Mouse (Mus musculus): Measurements from ENCODE around the gene Slc25a44. TPM values are rescaled to one million over a fixed set of nuclear protein-coding genes. Genes with fewer than 3 reads are reported as not detected.

Slc25a44 gene
- polyA plus RNA-seq, 1 experiment from 2014 or later, result 19.2 TPM

DNA sequence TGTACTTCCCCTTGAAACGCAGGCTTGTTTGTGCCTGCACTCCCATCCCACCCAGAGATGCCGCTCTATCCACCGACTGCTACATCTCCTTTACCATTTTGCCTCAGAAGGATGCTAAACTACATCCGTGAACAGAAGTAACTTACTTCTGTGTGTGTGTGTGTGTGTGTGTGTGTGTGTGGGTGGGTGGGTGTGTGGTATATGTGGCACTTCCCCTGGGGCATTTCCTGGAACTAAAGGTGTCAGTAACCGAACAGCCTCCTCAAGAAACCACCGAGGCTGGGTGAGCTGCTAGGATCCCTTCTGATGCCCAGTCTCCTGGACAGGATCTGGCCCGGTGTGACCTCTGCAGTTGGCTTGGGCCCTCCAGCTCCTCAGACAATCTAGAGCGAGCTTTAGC lies 29.0 kb upstream of the Slc25a44 start:
- H3K9me3 ChIP-seq (replicated peaks; ENCODE audit: control insufficient read depth, low read length), result no peaks in the 10 kb centered on the region
- H3K27ac ChIP-seq (replicated peaks; ENCODE audit: low read depth, low read length), result no peak overlapping the region
- DNase-seq (ENCODE audit: low spot score) (no peak), ATAC-seq (replicated peaks; ENCODE audit: insufficient number of reproducible peaks, low FRiP score, low TSS enrichment, low read depth) (no peak)
- WGBS, result 73% methylated on average over 8 of the region's 8 CpGs
- H3K4me2 ChIP-seq (ENCODE audit: low read depth, low read length), result no peak overlapping the region
- peaks cover 5% of the 10 kb centered on the region for H3K4me1 ChIP-seq (ENCODE audit: control insufficient read depth, insufficient read depth, low read length)
- no peak overlapping the region for H3K4me3 ChIP-seq (ENCODE audit: low read depth, low read length)
- no peaks in the 10 kb centered on the region; the same call in 1 of the 2 replicates for H3K27me3 ChIP-seq (ENCODE audit: control insufficient read depth, insufficient read depth, low read length)
- H3K36me3 ChIP-seq (replicated peaks; ENCODE audit: control insufficient read depth, insufficient read depth, low read depth, low read length), result no peaks in the 10 kb centered on the region
- no peak overlapping the region for H3K9ac ChIP-seq (replicated peaks; ENCODE audit: low read length)

DNA sequence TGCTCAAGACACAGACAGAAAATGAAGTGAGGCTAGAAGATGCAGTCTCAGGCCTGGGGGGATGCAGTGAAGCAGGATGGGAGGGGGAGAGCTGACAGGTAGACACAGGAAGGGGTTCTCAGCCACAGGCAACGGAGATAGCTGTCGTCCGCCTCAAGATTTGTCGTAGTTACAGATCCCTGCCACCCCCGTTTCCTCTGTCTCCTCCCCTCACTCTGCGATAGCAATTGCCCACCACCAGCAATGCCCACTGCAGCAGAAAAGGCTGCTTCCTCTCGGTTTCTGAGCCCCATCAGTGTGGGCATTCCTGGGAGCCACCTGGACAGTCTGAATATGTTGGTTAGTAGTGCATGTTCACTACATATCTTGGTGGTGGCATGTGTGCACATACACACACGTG lies 28.4 kb upstream of the Slc25a44 start:
- no peak for ATAC-seq (replicated peaks; ENCODE audit: insufficient number of reproducible peaks, low FRiP score, low TSS enrichment, low read depth)
- H3K27ac ChIP-seq (replicated peaks; ENCODE audit: low read depth, low read length), result no peak overlapping the region
- no peaks in the 10 kb centered on the region for H3K9me3 ChIP-seq (replicated peaks; ENCODE audit: control insufficient read depth, low read length)
- H3K4me2 ChIP-seq (ENCODE audit: low read depth, low read length), result no peak overlapping the region
- H3K36me3 ChIP-seq (replicated peaks; ENCODE audit: control insufficient read depth, insufficient read depth, low read depth, low read length), result no peaks in the 10 kb centered on the region
- H3K27me3 ChIP-seq (ENCODE audit: control insufficient read depth, insufficient read depth, low read length), result no peaks in the 10 kb centered on the region; the same call in 1 of the 2 replicates
- no peak overlapping the region for H3K9ac ChIP-seq (replicated peaks; ENCODE audit: low read length)
- WGBS, result 44% methylated on average over 8 of the region's 8 CpGs
- no peak overlapping the region for H3K4me3 ChIP-seq (ENCODE audit: low read depth, low read length)
- DNase-seq (ENCODE audit: low spot score), result no peak
- no peaks in the 10 kb centered on the region for H3K4me1 ChIP-seq (ENCODE audit: control insufficient read depth, insufficient read depth, low read length)

- no peaks in the 10 kb centered on the region; the same call in 1 of the 2 replicates for H3K27me3 ChIP-seq (ENCODE audit: control insufficient read depth, insufficient read depth, low read length)
- WGBS, result 76% methylated on average over 6 of the region's 6 CpGs
- H3K9ac ChIP-seq (replicated peaks; ENCODE audit: low read length), result no peak overlapping the region
- no peak for DNase-seq (ENCODE audit: low spot score)
- no peaks in the 10 kb centered on the region for H3K9me3 ChIP-seq (replicated peaks; ENCODE audit: control insufficient read depth, low read length)
- H3K36me3 ChIP-seq (replicated peaks; ENCODE audit: control insufficient read depth, insufficient read depth, low read depth, low read length), result no peaks in the 10 kb centered on the region
- no peaks in the 10 kb centered on the region for H3K4me1 ChIP-seq (ENCODE audit: control insufficient read depth, insufficient read depth, low read length)
- H3K27ac ChIP-seq (replicated peaks; ENCODE audit: low read depth, low read length), result no peak overlapping the region
- no peak overlapping the region for H3K4me3 ChIP-seq (ENCODE audit: low read depth, low read length)
- ATAC-seq (replicated peaks; ENCODE audit: insufficient number of reproducible peaks, low FRiP score, low TSS enrichment, low read depth), result no peak
- no peak overlapping the region for H3K4me2 ChIP-seq (ENCODE audit: low read depth, low read length)
Measured at GRCm38 (mm10) chr3:88452716-88453115, 27.8 kb upstream of the Slc25a44 start.

DNA sequence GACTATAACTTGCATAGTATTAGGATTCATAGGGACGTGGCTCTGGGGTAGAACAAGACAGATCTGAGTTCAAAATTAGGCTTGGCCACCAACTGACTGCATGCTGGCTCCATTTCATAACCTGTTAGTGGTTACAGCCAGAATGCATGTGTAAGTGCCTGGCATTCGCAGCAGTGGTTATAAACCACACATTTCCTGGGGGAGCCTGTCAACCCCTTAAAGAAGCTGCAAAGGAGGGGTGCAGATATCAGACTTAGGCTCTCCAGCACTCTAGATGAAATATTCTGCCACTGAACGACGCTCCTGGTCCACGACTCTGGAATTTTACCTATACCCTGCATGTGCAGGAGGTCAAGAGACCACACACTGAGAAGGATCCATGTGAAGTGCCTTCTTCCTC lies 27.3 kb upstream of the Slc25a44 start:
- no peaks in the 10 kb centered on the region for H3K9me3 ChIP-seq (replicated peaks; ENCODE audit: control insufficient read depth, low read length)
- 78% methylated on average over 5 of the region's 5 CpGs for WGBS
- H3K4me3 ChIP-seq (ENCODE audit: low read depth, low read length), result no peak overlapping the region
- H3K27me3 ChIP-seq (ENCODE audit: control insufficient read depth, insufficient read depth, low read length), result no peaks in the 10 kb centered on the region; the same call in 1 of the 2 replicates
- ATAC-seq (replicated peaks; ENCODE audit: insufficient number of reproducible peaks, low FRiP score, low TSS enrichment, low read depth) (no peak), DNase-seq (ENCODE audit: low spot score) (no peak)
- H3K9ac ChIP-seq (replicated peaks; ENCODE audit: low read length), result no peak overlapping the region
- H3K27ac ChIP-seq (replicated peaks; ENCODE audit: low read depth, low read length), result no peak overlapping the region
- H3K4me1 ChIP-seq (ENCODE audit: control insufficient read depth, insufficient read depth, low read length), result no peaks in the 10 kb centered on the region
- no peaks in the 10 kb centered on the region for H3K36me3 ChIP-seq (replicated peaks; ENCODE audit: control insufficient read depth, insufficient read depth, low read depth, low read length)
- no peak overlapping the region for H3K4me2 ChIP-seq (ENCODE audit: low read depth, low read length)

DNA sequence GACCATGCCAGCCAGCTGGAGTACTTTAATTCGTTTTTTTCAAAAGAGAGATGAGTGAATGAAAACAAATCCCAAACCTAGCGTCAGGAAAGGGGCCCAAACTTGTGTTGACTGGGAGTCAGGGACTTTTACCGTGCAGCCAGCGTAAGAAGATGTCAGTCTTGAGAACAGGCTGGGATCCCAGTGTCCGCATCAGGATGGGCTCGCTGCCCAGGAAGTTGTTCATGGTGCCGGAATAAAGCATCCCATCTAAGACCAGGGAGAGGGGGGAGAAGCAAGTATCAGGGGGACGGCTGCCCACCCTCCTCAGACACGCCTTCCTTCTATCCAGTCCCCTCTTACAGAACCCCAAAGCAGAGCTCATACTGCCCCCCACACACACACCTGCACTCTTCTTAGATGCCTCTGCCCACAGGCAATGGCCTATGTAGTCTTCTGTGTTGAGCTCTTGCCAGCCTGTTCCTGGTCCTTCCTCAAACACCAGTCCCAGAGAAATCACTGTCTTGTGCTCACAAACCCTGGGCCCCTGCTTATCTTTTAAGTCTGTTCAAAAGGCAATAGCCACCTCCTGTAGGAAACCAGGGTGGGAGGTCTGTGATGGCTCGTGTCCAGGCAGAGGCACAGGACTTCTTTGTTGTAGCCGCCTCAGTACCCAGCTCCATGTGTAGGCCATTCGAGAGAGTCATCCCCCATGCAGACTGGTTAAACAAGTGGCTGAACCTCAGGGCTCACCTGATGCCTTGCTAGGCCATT lies 25.6 kb upstream of the Slc25a44 start:
- H3K9me3 ChIP-seq (replicated peaks; ENCODE audit: control insufficient read depth, low read length), result no peaks in the 10 kb centered on the region
- H3K4me1 ChIP-seq (ENCODE audit: control insufficient read depth, insufficient read depth, low read length), result no peaks in the 10 kb centered on the region
- 77% methylated on average over 12 of the region's 12 CpGs for WGBS
- no peaks in the 10 kb centered on the region for H3K36me3 ChIP-seq (replicated peaks; ENCODE audit: control insufficient read depth, insufficient read depth, low read depth, low read length)
- H3K4me3 ChIP-seq (ENCODE audit: low read depth, low read length), result no peak overlapping the region
- DNase-seq (ENCODE audit: low spot score) (no peak), ATAC-seq (replicated peaks; ENCODE audit: insufficient number of reproducible peaks, low FRiP score, low TSS enrichment, low read depth) (no peak)
- H3K9ac ChIP-seq (replicated peaks; ENCODE audit: low read length), result no peak overlapping the region
- no peaks in the 10 kb centered on the region; the same call in 1 of the 2 replicates for H3K27me3 ChIP-seq (ENCODE audit: control insufficient read depth, insufficient read depth, low read length)
- no peak overlapping the region for H3K4me2 ChIP-seq (ENCODE audit: low read depth, low read length)
- H3K27ac ChIP-seq (replicated peaks; ENCODE audit: low read depth, low read length), result no peak overlapping the region

- Histone ChIP-seq H3K27me3 (ENCODE audit: control insufficient read depth, insufficient read depth, low read length) (no peaks in the 10 kb centered on the region; the same call in 1 of the 2 replicates), H3K9me3 (replicated peaks; ENCODE audit: control insufficient read depth, low read length) (no peaks in the 10 kb centered on the region), H3K4me2 (ENCODE audit: low read depth, low read length) (peak overlapping the region; percentile 39), H3K27ac (replicated peaks; ENCODE audit: low read depth, low read length) (no peak overlapping the region; the same call in 1 of the 2 replicates), H3K4me1 (ENCODE audit: control insufficient read depth, insufficient read depth, low read length) (no peaks in the 10 kb centered on the region), H3K36me3 (replicated peaks; ENCODE audit: control insufficient read depth, insufficient read depth, low read depth, low read length) (no peaks in the 10 kb centered on the region), H3K9ac (replicated peaks; ENCODE audit: low read length) (peak overlapping the region; percentile 57), H3K4me3 (ENCODE audit: low read depth, low read length) (peak overlapping the region; percentile 11; the same call in 1 of the 2 replicates)
- ATAC-seq (replicated peaks; ENCODE audit: insufficient number of reproducible peaks, low FRiP score, low TSS enrichment, low read depth) (peak; percentile 66), DNase-seq (ENCODE audit: low spot score) (peak; percentile 78)
- WGBS, result 4% methylated on average over 21 of the region's 21 CpGs
Measured at GRCm38 (mm10) chr3:88449395-88450023, 24.6 kb upstream of the Slc25a44 start.

GRCm38 (mm10) chr3:88448443-88448842 lies 23.5 kb upstream of the Slc25a44 start:
- Histone ChIP-seq H3K27me3 (ENCODE audit: control insufficient read depth, insufficient read depth, low read length) (no peaks in the 10 kb centered on the region; the same call in 1 of the 2 replicates), H3K4me1 (ENCODE audit: control insufficient read depth, insufficient read depth, low read length) (no peaks in the 10 kb centered on the region), H3K4me2 (ENCODE audit: low read depth, low read length) (no peak overlapping the region), H3K9ac (replicated peaks; ENCODE audit: low read length) (no peak overlapping the region), H3K4me3 (ENCODE audit: low read depth, low read length) (no peak overlapping the region), H3K27ac (replicated peaks; ENCODE audit: low read depth, low read length) (no peak overlapping the region), H3K36me3 (replicated peaks; ENCODE audit: control insufficient read depth, insufficient read depth, low read depth, low read length) (no peaks in the 10 kb centered on the region), H3K9me3 (replicated peaks; ENCODE audit: control insufficient read depth, low read length) (no peaks in the 10 kb centered on the region)
- DNase-seq (ENCODE audit: low spot score) (no peak), ATAC-seq (replicated peaks; ENCODE audit: insufficient number of reproducible peaks, low FRiP score, low TSS enrichment, low read depth) (no peak)
- 87% methylated on average over 8 of the region's 8 CpGs for WGBS

DNA sequence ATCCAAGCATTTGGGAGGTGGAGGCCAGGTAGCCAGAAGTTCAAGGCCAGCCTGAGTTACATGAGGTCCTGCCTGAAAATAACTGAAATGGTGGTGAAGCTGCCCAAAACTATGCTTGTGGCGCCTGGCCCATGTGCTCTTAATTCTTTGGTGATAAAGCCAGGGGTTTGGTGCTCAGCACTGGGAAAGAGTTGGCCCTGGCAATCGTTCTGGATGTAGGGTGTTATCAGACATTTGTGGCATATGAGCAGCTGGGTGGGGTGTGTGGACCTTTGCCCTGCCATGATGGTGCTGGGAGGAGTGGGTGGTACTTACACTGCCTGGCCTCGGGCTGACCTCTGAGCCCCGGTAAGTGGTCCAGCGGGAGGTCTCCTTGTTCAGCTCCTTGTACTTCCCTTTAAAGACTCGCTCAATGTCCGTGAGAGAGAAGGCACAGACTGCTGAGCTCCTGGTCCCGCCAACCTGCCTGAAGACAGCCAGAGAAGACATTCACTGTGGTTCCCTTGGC lies 22.8 kb upstream of the Slc25a44 start:
- Histone ChIP-seq H3K36me3 (replicated peaks; ENCODE audit: control insufficient read depth, insufficient read depth, low read depth, low read length) (no peaks in the 10 kb centered on the region), H3K9me3 (replicated peaks; ENCODE audit: control insufficient read depth, low read length) (no peaks in the 10 kb centered on the region), H3K27me3 (ENCODE audit: control insufficient read depth, insufficient read depth, low read length) (no peaks in the 10 kb centered on the region), H3K4me3 (ENCODE audit: low read depth, low read length) (no peak overlapping the region), H3K4me2 (ENCODE audit: low read depth, low read length) (no peak overlapping the region), H3K9ac (replicated peaks; ENCODE audit: low read length) (no peak overlapping the region), H3K4me1 (ENCODE audit: control insufficient read depth, insufficient read depth, low read length) (no peaks in the 10 kb centered on the region), H3K27ac (replicated peaks; ENCODE audit: low read depth, low read length) (no peak overlapping the region)
- no peak for DNase-seq (ENCODE audit: low spot score)
- 62% methylated on average over 8 of the region's 8 CpGs for WGBS
- no peak for ATAC-seq (replicated peaks; ENCODE audit: insufficient number of reproducible peaks, low FRiP score, low TSS enrichment, low read depth)

Data from embryonic facial prominence, embryonic 11.5 days (tissue).